Mouse (Mus musculus) lung, embryonic 15.5 days (tissue): ENCODE results near the gene Shank2. TPM values are rescaled to one million over a fixed set of nuclear protein-coding genes. Genes with fewer than 3 reads are reported as not detected.

Experiments used
- ATAC-seq: fragments of 200-750 bp; cut with Nextera tagmentation; 2 replicates; pipeline ENCODE4 v1.8.0; 2017; ENCODE audit warnings: moderate number of reproducible peaks, borderline replicate concordance; ENCODE audit not compliant: low FRiP score, low TSS enrichment; ENCODE audit errors: extremely low read depth
- H3K27ac ChIP-seq: fragments of 300-500 bp; sonication (generic); 2 replicates; pipeline ENCODE4 v1.5.1; 2015; ENCODE audit warnings: moderate library complexity, mild to moderate bottlenecking, inconsistent platforms
- H3K27me3 ChIP-seq: fragments of 300-500 bp; sonication (generic); 2 replicates; pipeline ENCODE4 v1.6.1; 2015; ENCODE audit warnings: inconsistent platforms
- H3K36me3 ChIP-seq: fragments of 300-500 bp; sonication (generic); 2 replicates; pipeline ENCODE4 v1.6.1; 2015; ENCODE audit warnings: inconsistent platforms
- H3K4me1 ChIP-seq: fragments of 300-500 bp; sonication (generic); 2 replicates; pipeline ENCODE4 v1.6.1; 2015; ENCODE audit warnings: inconsistent platforms
- H3K4me2 ChIP-seq: fragments of 300-500 bp; sonication (generic); 2 replicates; pipeline ENCODE4 v1.6.1; 2015; ENCODE audit warnings: inconsistent platforms, mild to moderate bottlenecking, moderate library complexity
- H3K4me3 ChIP-seq: fragments of 300-500 bp; sonication (generic); 2 replicates; pipeline ENCODE4 v1.5.1; 2015; ENCODE audit warnings: mild to moderate bottlenecking, inconsistent platforms
- H3K9ac ChIP-seq: fragments of 300-500 bp; sonication (generic); 2 replicates; pipeline ENCODE4 v1.6.1; 2015; ENCODE audit warnings: inconsistent platforms
- H3K9me3 ChIP-seq: fragments of 300-500 bp; sonication (generic); 2 replicates; pipeline ENCODE4 v1.6.1; 2016; ENCODE audit warnings: inconsistent platforms
- WGBS: fragments of 180-500 bp; shearing (Covaris S2); methylation state at CpG from one replicate; pipeline ENCODE4 v1.1.7; 2015; 5-methylcytosine and 5-hydroxymethylcytosine counted together
- polyA plus RNA-seq: library from polyadenylated mRNA; unstranded; fragments of >200 nt; fragmentation: Nextera tagmentation; extraction: Ambion mirVana; gene quantifications from 2 replicates; pipeline ENCODE4 v1.2.1, GENCODE M21; 2015

Gene Shank2
- polyA plus RNA-seq, 1 experiment from 2014 or later: 1.8 TPM

GRCm38 (mm10) chr7:144425953-144426352, 424.2 kb downstream of the Shank2 start:
- Histone ChIP-seq H3K9ac (no peak overlapping the region), H3K4me1 (no peaks in the 10 kb centered on the region; the same call in 1 of the 2 replicates), H3K27ac (no peak overlapping the region), H3K36me3 (no peaks in the 10 kb centered on the region), H3K4me3 (no peak overlapping the region), H3K27me3 (no peaks in the 10 kb centered on the region), H3K9me3 (no peaks in the 10 kb centered on the region), H3K4me2 (no peak overlapping the region)
- ATAC-seq: no peak
- WGBS: 9% methylated on average over 8 of the region's 8 CpGs

- H3K4me1 ChIP-seq: no peaks in the 10 kb centered on the region; the same call in 1 of the 2 replicates
- H3K4me3 ChIP-seq: no peak overlapping the region
- WGBS: 84% methylated on average over 3 of the region's 3 CpGs
- no peak overlapping the region for H3K27ac ChIP-seq
- H3K9ac ChIP-seq: no peak overlapping the region
- no peak overlapping the region for H3K4me2 ChIP-seq
- ATAC-seq: no peak
- no peaks in the 10 kb centered on the region for H3K36me3 ChIP-seq
- H3K9me3 ChIP-seq: no peaks in the 10 kb centered on the region
- H3K27me3 ChIP-seq: no peaks in the 10 kb centered on the region
These were observed 424.9 kb downstream of the Shank2 start for GRCm38 (mm10) chr7:144426594-144426993.

- Histone ChIP-seq H3K36me3 (no peaks in the 10 kb centered on the region), H3K4me1 (no peaks in the 10 kb centered on the region; the same call in 1 of the 2 replicates), H3K4me3 (no peak overlapping the region), H3K9ac (no peak overlapping the region), H3K4me2 (no peak overlapping the region), H3K9me3 (no peaks in the 10 kb centered on the region), H3K27ac (no peak overlapping the region), H3K27me3 (no peaks in the 10 kb centered on the region)
- ATAC-seq: no peak
- 82% methylated on average over 3 of the region's 3 CpGs for WGBS
These were observed 425.7 kb downstream of the Shank2 start for GRCm38 (mm10) chr7:144427460-144427859.

DNA sequence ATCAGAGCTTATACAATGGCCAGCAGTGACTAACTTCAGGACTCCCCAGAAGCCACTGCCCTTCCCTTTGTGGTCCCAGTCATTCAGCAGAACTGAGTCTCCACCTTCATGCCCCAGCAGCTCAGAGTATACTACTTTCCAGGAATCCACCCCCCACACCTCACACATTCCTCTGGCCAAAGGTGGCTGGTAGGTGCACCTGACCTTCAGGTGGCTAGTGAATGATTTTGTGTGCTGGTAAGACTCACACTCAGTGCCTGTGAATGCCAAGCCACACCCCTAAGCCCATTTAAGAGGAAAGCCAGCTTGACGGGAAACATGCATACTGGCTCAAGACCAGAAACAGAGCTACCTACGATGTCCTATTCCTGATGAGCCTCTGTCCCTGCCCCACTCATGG, 431.2 kb downstream of the Shank2 start:
- ATAC-seq: no peak
- H3K4me3 ChIP-seq: no peak overlapping the region
- H3K4me1 ChIP-seq: no peaks in the 10 kb centered on the region
- no peaks in the 10 kb centered on the region for H3K9me3 ChIP-seq
- WGBS: 80% methylated on average over 2 of the region's 2 CpGs
- H3K4me2 ChIP-seq: no peak overlapping the region
- no peak overlapping the region for H3K27ac ChIP-seq
- no peaks in the 10 kb centered on the region for H3K27me3 ChIP-seq
- H3K9ac ChIP-seq: no peak overlapping the region
- peaks cover 25% of the 10 kb centered on the region for H3K36me3 ChIP-seq

DNA sequence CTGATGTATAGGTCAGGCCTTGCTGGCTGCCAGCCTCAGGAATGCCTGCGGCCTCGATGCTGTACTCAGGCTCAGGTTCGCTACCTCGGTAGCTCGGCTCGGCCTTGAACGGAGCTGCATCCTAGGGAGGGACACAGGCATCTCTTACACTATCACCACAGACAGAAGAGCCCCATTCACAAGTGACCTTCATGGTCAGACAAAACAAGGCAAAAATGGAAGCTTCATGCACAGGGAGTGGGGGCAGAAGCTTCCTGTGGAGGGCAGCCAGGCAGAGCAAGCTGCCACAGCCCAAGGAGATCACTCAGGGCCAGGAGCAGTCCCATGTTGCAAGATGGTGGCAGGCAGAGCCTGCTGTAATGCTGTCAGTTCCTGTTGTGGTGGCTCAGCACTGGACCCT, 437.1 kb downstream of the Shank2 start:
- 96% methylated on average over 7 of the region's 7 CpGs for WGBS
- H3K9me3 ChIP-seq: no peaks in the 10 kb centered on the region
- no peaks in the 10 kb centered on the region for H3K27me3 ChIP-seq
- no peak overlapping the region for H3K4me2 ChIP-seq
- H3K27ac ChIP-seq: no peak overlapping the region
- no peak for ATAC-seq
- no peak overlapping the region for H3K9ac ChIP-seq
- no peak overlapping the region for H3K4me3 ChIP-seq
- no peaks in the 10 kb centered on the region for H3K4me1 ChIP-seq
- H3K36me3 ChIP-seq: peaks cover 76% of the 10 kb centered on the region

DNA sequence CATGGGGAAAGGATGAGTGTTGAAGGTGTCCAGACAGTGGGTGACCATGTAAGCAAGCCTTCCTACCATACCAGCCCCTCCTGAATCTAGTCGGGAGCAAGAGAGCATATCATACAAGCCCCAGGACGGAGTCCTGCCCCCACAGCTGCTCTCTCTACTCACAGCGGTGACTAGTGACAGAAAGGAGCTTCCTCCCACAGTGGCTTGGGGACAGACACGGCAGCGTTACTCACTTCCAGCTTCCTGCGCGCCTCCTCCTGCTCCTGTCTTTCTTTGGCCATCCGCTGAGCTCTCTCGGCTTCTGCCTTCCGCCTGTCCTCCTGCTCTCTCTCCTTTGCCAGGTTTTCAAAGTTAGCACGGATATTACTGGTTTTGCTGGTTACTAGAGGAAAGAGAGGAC, 439.7 kb downstream of the Shank2 start:
- no peak overlapping the region for H3K4me3 ChIP-seq
- no peaks in the 10 kb centered on the region for H3K9me3 ChIP-seq
- no peaks in the 10 kb centered on the region for H3K27me3 ChIP-seq
- no peak for ATAC-seq
- no peak overlapping the region for H3K9ac ChIP-seq
- no peaks in the 10 kb centered on the region for H3K4me1 ChIP-seq
- H3K36me3 ChIP-seq: peaks cover 90% of the 10 kb centered on the region
- no peak overlapping the region for H3K4me2 ChIP-seq
- 90% methylated on average over 11 of the region's 11 CpGs for WGBS
- H3K27ac ChIP-seq: no peak overlapping the region

DNA sequence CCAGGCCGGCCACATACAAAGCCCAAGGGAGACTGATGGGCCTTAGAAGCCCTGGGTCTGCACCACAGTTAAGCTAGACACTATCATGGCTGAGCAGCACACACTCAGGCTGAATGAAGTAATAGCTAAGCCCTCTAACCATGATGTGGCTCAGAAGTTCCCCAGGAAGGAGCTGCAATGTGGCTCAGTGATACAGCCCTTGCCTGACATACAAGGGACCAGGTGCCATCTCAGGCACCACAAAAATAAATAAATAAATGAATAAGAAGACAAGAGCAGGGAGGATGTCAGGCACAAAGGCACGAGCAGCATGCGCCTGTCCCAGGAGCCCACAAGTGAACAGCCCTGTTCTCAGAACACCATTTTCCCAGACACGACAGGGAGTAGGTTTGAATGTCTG, 440.2 kb downstream of the Shank2 start:
- Histone ChIP-seq H3K27me3 (no peaks in the 10 kb centered on the region), H3K4me1 (no peaks in the 10 kb centered on the region), H3K9ac (no peak overlapping the region), H3K9me3 (no peaks in the 10 kb centered on the region), H3K36me3 (peaks cover 90% of the 10 kb centered on the region), H3K4me3 (no peak overlapping the region), H3K27ac (no peak overlapping the region), H3K4me2 (no peak overlapping the region)
- ATAC-seq: no peak
- 83% methylated on average over 4 of the region's 4 CpGs for WGBS

DNA sequence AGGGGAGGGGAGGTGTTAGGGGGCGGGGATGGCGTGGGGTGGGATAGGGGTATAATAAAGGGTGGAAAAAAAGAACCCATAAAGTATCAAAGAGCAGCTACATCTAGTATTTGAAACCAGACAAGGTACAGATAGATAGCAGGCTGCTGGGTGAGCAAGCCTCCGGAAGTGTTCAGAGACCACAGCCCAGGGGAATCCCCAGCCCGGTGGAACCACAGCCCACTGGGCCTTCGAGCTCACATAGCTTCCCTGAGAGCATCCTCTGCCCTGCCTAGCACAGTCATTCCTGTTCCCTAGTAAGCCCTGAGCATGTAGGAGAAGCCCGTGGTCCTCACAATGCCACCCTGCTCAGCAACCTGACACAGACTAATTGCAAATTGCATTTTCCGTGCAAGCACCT, 443.1 kb downstream of the Shank2 start:
- Histone ChIP-seq H3K9me3 (no peaks in the 10 kb centered on the region), H3K9ac (no peak overlapping the region), H3K27me3 (no peaks in the 10 kb centered on the region), H3K4me2 (no peak overlapping the region), H3K27ac (no peak overlapping the region), H3K4me3 (no peak overlapping the region), H3K36me3 (peaks cover 89% of the 10 kb centered on the region), H3K4me1 (no peaks in the 10 kb centered on the region)
- WGBS: 86% methylated on average over 7 of the region's 7 CpGs
- no peak for ATAC-seq

DNA sequence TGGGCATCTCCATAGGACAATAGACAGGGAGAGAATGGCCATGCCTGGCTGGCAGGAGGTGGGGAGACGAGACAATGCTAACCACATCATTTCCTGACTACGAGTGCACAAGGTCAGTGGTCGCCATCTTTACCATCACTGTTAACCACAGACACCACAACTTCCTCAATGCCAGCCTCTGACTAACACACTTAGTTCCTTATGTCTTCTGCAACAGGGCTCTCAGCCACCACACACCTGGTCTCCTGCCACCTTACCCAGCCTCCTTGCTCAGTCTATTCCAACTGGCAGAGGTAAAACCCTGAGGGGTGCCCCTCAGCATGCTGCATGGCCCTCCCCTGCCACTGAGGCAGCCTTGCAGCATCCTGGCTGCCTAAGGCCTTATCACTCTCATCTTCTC, 445.4 kb downstream of the Shank2 start:
- no peak for ATAC-seq
- Histone ChIP-seq H3K27me3 (no peaks in the 10 kb centered on the region), H3K4me2 (no peak overlapping the region), H3K9ac (no peak overlapping the region), H3K27ac (no peak overlapping the region), H3K9me3 (no peaks in the 10 kb centered on the region), H3K4me1 (no peaks in the 10 kb centered on the region), H3K4me3 (no peak overlapping the region), H3K36me3 (peaks cover 87% of the 10 kb centered on the region)
- 78% methylated on average over 3 of the region's 3 CpGs for WGBS

GRCm38 (mm10) chr7:144448186-144448585, 446.5 kb downstream of the Shank2 start:
- no peaks in the 10 kb centered on the region for H3K9me3 ChIP-seq
- H3K4me1 ChIP-seq: no peaks in the 10 kb centered on the region
- no peak overlapping the region for H3K9ac ChIP-seq
- 93% methylated on average over 1 of the region's 1 CpGs for WGBS
- H3K4me3 ChIP-seq: no peak overlapping the region
- H3K27me3 ChIP-seq: no peaks in the 10 kb centered on the region
- no peak overlapping the region for H3K4me2 ChIP-seq
- no peak for ATAC-seq
- no peak overlapping the region for H3K27ac ChIP-seq
- peaks cover 87% of the 10 kb centered on the region for H3K36me3 ChIP-seq

DNA sequence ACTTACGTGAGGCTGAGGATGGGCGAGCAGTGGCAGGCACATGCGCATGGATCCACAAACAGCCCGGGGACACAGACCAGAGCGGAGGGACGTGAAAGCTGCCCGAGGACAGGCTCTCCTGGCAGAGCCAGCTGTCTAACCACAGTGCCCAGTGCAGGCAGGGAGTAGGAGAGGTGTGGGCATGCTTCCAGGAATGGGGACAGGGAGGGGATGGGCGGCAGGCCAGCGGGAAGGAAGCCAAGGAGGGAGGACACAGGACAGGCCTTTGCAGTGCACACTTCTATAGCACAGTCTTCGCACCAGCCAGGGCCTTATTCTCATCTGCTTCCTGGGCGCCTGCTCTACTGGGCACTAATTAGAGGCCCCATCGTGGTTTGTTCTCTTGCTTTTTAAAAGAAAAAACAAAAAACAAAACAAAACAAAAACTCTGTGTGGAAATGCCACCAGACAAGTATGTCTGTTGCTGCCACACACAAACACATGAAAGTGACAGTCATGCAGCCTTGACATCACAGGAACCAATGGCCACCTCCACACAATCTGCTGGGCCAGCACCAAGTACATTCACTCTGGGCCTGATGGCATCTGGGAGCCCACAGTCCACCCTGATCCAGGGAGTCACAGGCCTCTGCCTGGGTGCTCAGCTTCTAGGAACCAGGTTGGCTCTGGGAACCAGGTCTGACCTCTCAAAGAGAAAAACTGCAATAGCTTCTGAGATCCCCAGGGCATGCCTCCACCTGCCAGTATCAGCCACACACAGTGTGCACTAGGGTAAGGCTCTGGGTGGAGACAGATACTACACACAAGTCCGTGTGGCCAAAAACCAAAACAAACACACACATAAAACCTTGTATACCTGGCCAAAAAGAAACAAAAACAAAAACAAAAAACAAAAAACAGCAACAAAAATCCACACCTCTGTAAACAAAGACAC, 448.2 kb downstream of the Shank2 start:
- no peak overlapping the region for H3K9ac ChIP-seq
- H3K27ac ChIP-seq: no peak overlapping the region
- no peak overlapping the region for H3K4me3 ChIP-seq
- WGBS: 84% methylated on average over 13 of the region's 13 CpGs
- no peak overlapping the region for H3K4me2 ChIP-seq
- ATAC-seq: no peak
- no peaks in the 10 kb centered on the region for H3K9me3 ChIP-seq
- H3K36me3 ChIP-seq: peaks cover 96% of the 10 kb centered on the region
- no peaks in the 10 kb centered on the region for H3K27me3 ChIP-seq
- no peaks in the 10 kb centered on the region for H3K4me1 ChIP-seq

- Histone ChIP-seq H3K4me3 (no peak overlapping the region), H3K4me2 (no peak overlapping the region), H3K27ac (no peak overlapping the region), H3K36me3 (peaks cover 96% of the 10 kb centered on the region), H3K9me3 (no peaks in the 10 kb centered on the region), H3K27me3 (no peaks in the 10 kb centered on the region), H3K9ac (no peak overlapping the region), H3K4me1 (no peaks in the 10 kb centered on the region)
- 87% methylated on average over 9 of the region's 9 CpGs for WGBS
- ATAC-seq: no peak
These were observed 448.9 kb downstream of the Shank2 start for GRCm38 (mm10) chr7:144450661-144451060.
